Mouse (Mus musculus) liver, embryonic 14.5 days (tissue): ENCODE data around the gene Srf.

ENCODE experiments used
- CTCF ChIP-seq: IDR thresholded peaks from 2 replicates; pipeline ENCODE4 v1.5.1; 2016; ENCODE audit warnings: antibody characterized with exemption, low read depth, control low read depth
- EP300 ChIP-seq: IDR thresholded peaks from 2 replicates; pipeline ENCODE4 v1.6.1; 2016; ENCODE audit warnings: antibody characterized with exemption, low read depth

- no peak for TF ChIP-seq CTCF
- TF ChIP-seq EP300: no peak
These were observed 39.4 kb upstream of the Srf start for GRCm38 (mm10) chr17:46595336-46595735.
